Mouse (Mus musculus) cerebellum, adult 2 months (tissue): ENCODE measurements at regions not wholly inside any gene's neighbourhood (a gene's known extent, or its start where the extent isn't known, plus 50 kb on each side); places are given as distances from the start of the nearest gene placed in this dataset.

Source experiments
- CTCF ChIP-seq: fragments of 200-500 bp; IDR thresholded peaks from 2 replicates; pipeline ENCODE4 v1.5.1; 2011; ENCODE audit warnings: low read depth, mild to moderate bottlenecking, control low read depth, low read length, moderate library complexity, borderline replicate concordance; ENCODE audit not compliant: insufficient read depth
- POLR2A ChIP-seq: fragments of 200-500 bp; IDR thresholded peaks from 2 replicates; pipeline ENCODE4 v1.6.1; 2011; ENCODE audit warnings: low read length, control low read depth, borderline replicate concordance; ENCODE audit not compliant: insufficient read depth

DNA sequence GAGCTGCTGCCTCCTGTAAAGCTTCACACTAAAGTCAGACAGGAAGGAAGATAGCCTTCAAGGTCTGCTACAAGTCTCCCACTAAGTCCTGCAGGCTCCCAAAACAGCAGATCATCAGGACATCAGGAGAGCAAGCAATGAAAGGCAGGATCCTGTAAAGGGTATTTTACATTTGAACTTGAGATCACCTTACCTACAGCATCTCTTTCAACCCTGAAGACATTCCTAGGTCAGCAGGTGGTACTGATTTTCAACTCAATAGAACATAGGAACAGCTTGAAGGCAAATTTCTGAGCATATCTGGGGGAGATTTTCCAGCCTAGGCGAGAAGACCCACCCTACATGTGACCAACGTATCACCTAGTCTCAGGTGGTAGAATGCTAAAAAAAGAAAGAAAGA lies 530.2 kb downstream of the Efnb2 start:
- no peak for TF ChIP-seq CTCF
- TF ChIP-seq POLR2A: no peak
